Mouse (Mus musculus) megakaryocyte-erythroid progenitor cell, adult 5 weeks (primary cell): ENCODE results near the gene Rbp2. TPM values are rescaled to one million over a fixed set of nuclear protein-coding genes. Genes with fewer than 3 reads are reported as not detected.

Experiments used
- polyA plus RNA-seq: library from polyadenylated mRNA; stranded (reverse); fragments of >175 nt; gene quantifications from 2 replicates; pipeline ENCODE4 v1.2.3, GENCODE M21; 2012

Gene Rbp2
- not detected in 2 replicates for polyA plus RNA-seq

GRCm38 (mm10) chr9:98485815-98486214, at the start of gene Rbp2:
TSS of gene Rbp2 (plus strand) at chr9:98486115.

Other genes starting within 250 kb of the Rbp2 start
- gene Nmnat3, start 198.7 kb upstream of the Rbp2 start, polyA plus RNA-seq = 14.9 and 16.1 TPM in 2 replicates
- gene Rbp1, start 63.2 kb upstream of the Rbp2 start, polyA plus RNA-seq = 2.3 and 4.9 TPM in 2 replicates
- gene Copb2, start 77.6 kb downstream of the Rbp2 start, polyA plus RNA-seq = 10.5 and 10.6 TPM in 2 replicates
- gene Mrps22, start 115.5 kb downstream of the Rbp2 start, polyA plus RNA-seq = 16.4 and 16.7 TPM in 2 replicates